Mouse (Mus musculus): ENCODE measurements around the gene Ccdc107.

The Ccdc107 gene

DNA sequence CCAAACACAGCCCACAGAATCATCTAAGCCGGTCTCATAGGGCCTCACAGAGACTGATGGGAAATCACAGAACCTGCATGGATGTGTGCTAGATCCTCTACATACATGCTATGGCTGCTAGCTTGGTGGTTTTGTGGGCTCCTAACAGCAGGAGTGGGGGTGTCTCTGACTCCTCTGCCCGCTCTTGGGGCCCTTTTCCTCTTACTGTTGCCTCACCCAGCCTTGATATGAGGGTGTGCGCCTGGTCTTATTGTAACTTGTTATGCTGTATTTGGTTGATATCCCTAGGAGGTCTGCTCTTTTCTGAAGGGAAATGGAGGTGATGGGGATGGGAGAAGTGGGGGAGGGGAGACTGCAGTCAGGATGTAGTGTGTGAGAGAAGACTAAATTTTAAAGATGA is 3.1 kb upstream of the Ccdc107 start:
- no peak for DNase-seq

DNA sequence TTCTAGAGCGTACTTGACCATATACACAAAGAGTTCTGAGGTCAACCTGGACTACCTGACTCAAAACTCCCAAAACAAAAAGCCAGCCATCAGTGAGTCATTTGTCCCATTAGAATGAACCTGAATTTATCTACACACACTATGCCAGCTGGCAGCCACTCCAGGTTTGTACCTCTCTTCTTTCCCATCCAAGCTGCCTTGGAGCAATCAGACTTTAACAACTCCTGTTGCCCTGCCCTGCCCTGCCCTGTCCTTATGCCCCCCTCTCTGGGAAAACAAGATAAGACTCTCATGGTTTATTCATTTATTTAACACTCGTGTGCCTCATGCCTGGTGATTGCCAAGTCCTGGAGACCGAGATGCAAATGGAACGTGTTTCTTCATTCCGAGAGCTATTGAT is 1.9 kb upstream of the Ccdc107 start:
- DNase-seq = no peak

GRCm38 (mm10) chr4:43492101-43492820 is 439 bp upstream of the Ccdc107 start:
- no peak for DNase-seq

DNA sequence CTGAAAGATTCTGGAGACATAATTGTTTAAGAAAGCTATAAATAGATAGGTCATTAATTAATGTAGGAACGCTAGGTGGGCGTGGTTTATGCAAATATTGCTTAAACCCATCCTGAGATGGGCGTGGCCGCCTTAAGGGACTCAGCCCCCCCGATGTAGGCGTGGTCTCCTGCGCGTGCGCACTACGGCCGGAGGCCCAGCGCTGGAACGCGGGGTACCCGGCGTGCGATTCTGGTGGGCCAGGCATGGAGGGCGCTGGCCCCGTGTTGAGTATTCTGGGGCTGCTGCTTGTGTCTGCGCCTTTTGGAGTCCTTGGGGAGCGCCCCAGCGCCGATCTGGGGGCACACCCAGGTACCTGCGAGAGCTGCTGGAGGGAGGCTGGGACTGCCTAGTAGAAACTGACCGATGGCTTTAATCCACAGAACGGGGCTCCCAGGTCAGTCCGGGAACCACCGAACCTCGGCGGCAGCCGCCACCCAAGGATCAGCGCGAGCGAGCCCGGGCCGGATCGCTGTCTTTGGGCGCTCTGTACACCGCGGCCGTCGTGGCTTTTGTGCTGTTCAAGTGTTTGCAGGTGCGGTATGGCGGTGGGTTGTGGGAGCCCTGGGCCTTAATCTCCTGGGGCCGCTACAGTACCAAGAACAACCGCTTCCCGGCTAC is 616 bp downstream of the Ccdc107 start:
- peak; percentile 99 for DNase-seq

DNA sequence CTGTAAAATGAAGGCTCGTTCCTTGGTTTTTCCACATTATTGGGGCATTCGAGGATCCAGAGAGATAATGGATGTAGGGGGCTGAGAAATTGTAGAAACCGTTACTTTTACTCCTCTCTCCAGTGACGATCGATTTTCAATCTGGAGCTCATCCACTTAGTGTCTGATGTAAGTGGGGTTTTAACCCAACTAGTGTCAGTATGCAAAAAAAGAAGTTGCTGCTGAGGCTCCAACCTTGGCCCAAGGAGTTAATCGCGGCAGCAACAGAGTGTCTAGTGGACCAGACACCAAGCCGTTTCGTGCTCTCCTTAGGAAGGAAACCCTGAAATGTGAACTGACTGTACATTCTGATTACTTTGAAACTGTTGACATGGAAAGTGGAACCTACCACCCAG is 1.1 kb downstream of the Ccdc107 start:
- no peak for DNase-seq

- no peak for DNase-seq
Measured at GRCm38 (mm10) chr4:43496587-43496986, 3.9 kb downstream of the Ccdc107 start.

DNA sequence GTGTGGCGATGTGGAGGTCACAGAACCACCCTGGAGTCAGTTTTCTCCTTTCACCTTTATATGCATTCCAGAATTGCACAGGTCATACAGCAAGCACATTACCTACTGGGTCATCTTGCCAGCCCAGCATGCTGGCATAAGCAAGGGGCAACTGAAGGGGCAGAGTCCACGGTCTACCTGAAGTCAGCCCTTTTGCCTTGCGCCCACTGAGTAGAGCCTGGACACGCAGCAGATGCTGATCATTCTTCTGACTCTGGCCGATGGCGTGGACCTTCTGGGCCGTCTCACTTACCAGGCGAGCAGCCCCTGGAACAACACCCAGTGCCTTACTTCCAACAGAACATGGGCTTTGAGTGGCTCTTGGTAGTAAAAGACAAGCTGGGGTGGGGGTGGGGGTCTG is 4.7 kb downstream of the Ccdc107 start:
- no peak for DNase-seq

DNA sequence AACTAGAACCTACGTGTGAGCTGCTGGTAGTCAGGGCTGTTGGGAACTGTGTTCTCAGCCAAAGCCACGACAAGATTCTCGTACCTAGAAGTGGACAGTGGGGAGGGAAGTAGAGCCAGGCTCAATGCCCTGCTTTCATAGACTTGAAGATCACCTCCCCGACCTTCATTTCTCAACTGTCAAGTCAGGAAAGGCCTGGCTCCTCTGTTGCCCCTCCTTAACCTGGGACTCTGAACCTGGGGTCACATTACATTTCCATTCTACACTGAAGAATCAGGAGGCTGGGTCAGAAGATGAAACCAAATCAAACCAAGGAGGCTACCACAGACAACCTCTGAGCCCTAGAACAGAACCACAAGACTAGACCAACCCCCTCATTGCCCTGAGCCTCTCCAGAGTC is 5.2 kb downstream of the Ccdc107 start:
- no peak for DNase-seq

GRCm38 (mm10) chr4:43498983-43499382 is 6.3 kb downstream of the Ccdc107 start:
- peak; percentile 71 for DNase-seq

GRCm38 (mm10) chr4:43499407-43500333 is 7.0 kb downstream of the Ccdc107 start, which contains the start of gene Arhgef39:
Gene Arhgef39, minus strand, starts transcription at chr4:43499695.
- peak; percentile 82 for DNase-seq

DNA sequence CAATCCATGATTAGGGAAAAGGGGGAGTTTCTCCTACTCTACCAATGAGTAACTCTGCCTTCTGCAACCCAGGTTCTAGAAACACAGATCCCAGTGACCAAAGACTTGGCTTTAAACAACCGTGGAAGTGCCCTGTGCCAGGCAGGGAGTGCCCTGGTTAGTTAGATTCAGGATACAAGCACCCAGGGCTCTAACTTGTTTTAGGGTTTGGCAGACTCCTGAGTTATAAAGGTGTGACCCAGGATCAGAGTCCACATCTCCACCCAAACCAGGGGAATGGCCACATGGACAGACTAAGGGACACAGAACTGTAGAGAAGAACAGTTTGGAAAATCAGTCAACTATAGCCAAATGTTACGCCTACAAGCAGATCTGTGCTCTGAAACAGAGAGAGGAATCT is 10.3 kb downstream of the Ccdc107 start:
- no peak for DNase-seq

- no peak for DNase-seq
Measured at GRCm38 (mm10) chr4:43503506-43503905, 10.8 kb downstream of the Ccdc107 start.

- no peak for DNase-seq
Measured at GRCm38 (mm10) chr4:43504269-43504668, 11.6 kb downstream of the Ccdc107 start.

- DNase-seq = no peak
Measured at GRCm38 (mm10) chr4:43506074-43506473, 13.4 kb downstream of the Ccdc107 start.

DNA sequence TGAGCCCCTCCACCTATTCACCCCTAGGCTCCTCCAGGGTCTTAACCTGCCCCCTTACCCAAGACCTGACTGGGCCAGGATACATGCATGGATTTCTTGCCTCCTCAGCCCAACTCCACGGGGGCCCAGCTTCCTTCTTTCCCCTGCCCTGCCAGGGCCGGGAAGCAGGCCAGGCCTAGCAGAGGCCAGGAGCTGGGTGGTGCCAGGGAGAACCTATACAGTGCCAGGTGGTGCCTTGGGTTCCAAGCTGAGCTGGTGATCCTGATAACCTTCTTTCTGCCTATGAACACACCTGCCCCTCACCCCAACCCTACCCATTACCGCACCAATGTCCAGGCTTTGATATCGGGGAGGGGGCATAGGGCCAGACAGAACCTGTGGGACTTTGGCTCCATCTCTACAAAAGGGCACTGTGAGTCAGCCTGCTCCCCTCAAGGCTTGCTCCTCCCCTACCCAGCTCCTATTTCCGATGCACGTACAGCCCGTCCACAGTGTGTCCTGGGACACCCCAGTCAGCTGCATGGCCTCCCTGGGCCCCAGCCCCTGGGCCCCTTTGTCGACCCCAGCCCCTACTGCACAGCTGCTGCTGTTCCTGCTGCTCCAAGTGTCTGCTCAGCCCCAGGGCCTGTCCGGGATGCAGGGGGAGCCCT is 14.0 kb downstream of the Ccdc107 start, which contains the start of gene Car9:
Gene Car9 (plus strand): TSS at position 431 of the 650 bp plus-strand sequence.
- no peak for DNase-seq

DNA sequence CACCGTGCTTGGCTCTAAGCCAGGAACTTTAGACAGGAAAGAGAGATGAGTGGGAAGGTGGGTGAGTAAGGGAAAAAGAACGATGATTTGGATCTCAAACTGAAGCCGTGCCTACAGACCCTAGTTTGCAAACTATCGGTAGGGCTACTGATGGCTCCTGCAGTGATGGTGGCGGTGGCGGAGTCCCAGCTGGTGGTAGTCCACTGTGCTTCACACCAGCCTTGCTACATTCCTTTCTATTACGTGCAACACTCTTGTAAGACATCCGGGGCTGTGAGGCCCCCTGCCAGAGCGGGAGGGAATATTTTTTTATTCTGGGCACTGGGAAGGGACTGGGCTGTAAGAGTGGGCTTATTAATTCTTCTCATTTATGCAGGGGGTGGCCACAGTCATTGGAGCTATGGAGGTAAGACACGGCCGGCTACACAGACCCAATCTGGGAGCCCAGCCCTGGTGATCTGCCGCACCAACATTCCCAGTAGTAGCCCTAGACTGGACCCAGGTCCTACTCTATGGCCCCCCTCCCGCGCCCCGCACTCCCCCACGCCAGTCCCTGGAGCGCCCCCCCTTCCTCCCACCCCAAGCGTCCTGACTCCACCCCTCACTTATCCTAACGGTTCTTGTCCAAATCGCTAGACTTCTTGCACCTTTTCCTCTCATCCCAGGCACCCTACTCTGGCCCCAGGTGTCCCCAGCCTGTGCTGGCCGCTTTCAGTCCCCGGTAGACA is 15.4 kb downstream of the Ccdc107 start:
- DNase-seq = no peak

GRCm38 (mm10) chr4:43508666-43508997 is 15.9 kb downstream of the Ccdc107 start:
- peak; percentile 79 for DNase-seq

- no peak for DNase-seq
Measured at GRCm38 (mm10) chr4:43509109-43509508, 16.4 kb downstream of the Ccdc107 start.

DNA sequence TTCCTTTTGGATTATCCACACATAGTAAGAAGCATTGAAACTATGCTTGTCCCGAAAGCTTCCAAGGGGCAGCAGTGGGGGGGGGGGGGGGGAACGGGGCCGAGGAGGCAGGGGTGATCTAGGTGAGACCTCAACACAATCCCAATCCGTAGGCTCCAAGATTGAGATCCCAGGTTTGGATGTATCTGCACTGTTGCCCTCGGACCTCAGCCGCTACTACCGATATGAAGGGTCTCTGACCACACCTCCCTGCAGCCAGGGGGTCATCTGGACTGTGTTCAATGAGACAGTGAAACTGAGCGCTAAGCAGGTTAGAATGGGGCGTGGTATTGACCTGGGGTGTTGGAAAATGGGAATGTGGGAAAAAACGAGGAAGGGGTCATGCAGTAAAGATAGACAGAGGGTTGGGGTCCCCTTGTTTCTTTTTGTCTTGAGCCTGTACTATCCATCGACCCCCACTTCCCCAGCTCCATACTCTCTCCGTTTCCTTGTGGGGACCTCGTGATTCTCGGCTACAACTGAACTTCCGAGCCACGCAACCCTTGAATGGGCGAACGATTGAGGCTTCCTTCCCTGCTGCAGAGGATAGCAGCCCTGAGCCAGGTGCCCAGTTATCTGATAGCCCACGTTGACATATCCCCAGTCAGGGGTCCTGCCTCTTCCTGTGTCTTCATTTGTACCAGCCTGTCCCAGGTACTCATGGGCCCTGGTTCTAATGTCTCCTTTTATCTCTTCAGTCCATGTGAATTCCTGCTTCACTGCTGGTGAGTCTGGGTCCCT is 19.2 kb downstream of the Ccdc107 start:
- no peak for DNase-seq

DNA sequence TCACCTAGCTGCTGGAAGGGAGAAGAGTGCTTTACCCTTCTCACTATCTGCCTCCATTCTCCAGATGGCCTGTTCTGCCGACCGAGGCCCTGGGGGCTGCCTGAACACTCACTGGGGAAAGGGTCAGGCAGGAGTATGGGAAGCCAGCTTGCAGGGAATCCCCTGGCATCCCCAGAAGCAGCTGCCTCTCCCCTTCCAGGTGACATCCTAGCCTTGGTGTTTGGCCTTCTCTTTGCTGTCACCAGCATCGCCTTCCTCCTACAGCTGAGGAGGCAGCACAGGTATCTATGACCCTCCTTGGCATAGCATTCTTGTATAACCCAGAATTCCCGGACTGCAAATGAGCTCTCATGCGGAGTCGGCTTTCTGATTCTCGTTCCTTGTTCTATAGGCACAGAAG is 20.0 kb downstream of the Ccdc107 start:
- no peak for DNase-seq

DNA sequence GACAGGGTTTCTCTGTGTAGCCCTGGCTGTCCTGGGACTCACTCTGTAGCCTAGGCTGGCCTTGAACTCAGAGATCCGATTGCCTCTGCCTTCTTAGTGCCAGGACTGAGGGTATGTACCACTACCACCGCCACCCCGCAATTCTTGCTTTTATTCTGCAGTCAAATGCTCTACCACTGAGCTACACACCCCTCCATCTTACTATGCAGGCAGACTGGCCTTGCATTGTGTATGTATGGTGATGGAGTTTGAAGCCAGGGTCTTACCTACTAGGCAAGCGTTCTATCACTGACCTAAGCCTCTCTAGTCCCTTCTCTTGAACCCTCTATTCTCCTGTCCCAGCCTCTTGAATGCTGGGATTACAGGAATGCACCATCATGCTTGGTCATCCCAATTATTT is 20.6 kb downstream of the Ccdc107 start:
- no peak for DNase-seq

DNA sequence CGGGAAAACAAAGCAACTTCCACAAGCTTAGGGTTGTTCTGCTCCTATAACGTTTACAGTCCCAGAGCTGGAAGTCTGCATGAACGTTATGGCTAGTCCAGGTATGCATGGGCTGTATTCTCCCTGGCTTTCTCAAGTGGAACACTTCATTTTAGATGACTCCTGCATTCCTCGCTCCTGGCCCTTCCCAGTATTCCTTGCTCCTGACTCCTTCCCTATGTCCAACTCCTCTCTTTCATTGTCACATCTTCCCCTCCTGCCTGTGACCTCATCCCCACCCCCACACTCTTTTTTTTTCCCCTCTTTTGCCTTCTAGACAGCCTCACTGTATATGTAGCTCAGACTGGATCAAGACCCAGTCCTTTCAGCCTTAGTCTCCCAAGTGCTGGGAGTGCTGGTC is 21.1 kb downstream of the Ccdc107 start:
- DNase-seq = no peak

All from thymus, postnatal 14 days (tissue).